Mouse (Mus musculus) CH12.LX (cell line): ENCODE results near the gene Kank4. TPM values are rescaled to one million over a fixed set of nuclear protein-coding genes. Genes with fewer than 3 reads are reported as not detected.

Experiments
- DNase-seq: peaks from one replicate; pipeline ENCODE4 v3.0.0-alpha.2; 2013; ENCODE audit errors: extremely low read depth
- H3K27ac ChIP-seq: 2 replicates; pipeline ENCODE4 v1.5.1; 2012; ENCODE audit warnings: low read depth, mild to moderate bottlenecking, control low read depth, moderate library complexity; ENCODE audit not compliant: insufficient read depth
- H3K27me3 ChIP-seq: replicated peaks from 2 replicates; pipeline ENCODE3; 2012; ENCODE audit warnings: inconsistent platforms
- H3K36me3 ChIP-seq, 2 experiments: replicated peaks in 1 of 2; 2 replicates each; pipeline versions ENCODE3 to v1.6.1; 2012; ENCODE audit warnings: inconsistent platforms in 1 of 2, low read length in 1 of 2, mild to moderate bottlenecking in 1 of 2, mixed read lengths in 1 of 2, moderate library complexity in 1 of 2; ENCODE audit not compliant: control insufficient read depth in 1 of 2, insufficient read depth in 1 of 2
- H3K4me1 ChIP-seq, 2 experiments: 2 replicates each; pipeline ENCODE4 v1.6.1; 2012; ENCODE audit warnings: inconsistent platforms in 1 of 2, moderate library complexity in 1 of 2; ENCODE audit not compliant: insufficient read depth in 2 of 2, control insufficient read depth in 1 of 2
- H3K4me2 ChIP-seq: 2 replicates; pipeline ENCODE4 v1.6.1; 2012; ENCODE audit warnings: low read depth, mild to moderate bottlenecking, control low read depth; ENCODE audit not compliant: poor library complexity, insufficient read depth, severe bottlenecking
- H3K4me3 ChIP-seq, 3 experiments: fragments of 150-350 bp in 1 of 3; sonication (generic) in 1 of 3; replicated peaks in 1 of 3; 2 replicates each; pipeline versions ENCODE3 to v1.5.1; 2011 to 2012; ENCODE audit warnings: low read depth in 2 of 3, low read length in 2 of 3, mild to moderate bottlenecking in 2 of 3, moderate library complexity in 2 of 3, control low read depth in 1 of 3, improper control_type of control experiment in 1 of 3, inconsistent platforms in 1 of 3, mixed read lengths in 1 of 3; ENCODE audit not compliant: poor library complexity in 1 of 3
- H3K79me2 ChIP-seq: replicated peaks from 2 replicates; pipeline ENCODE4 v1.6.1; 2012; ENCODE audit warnings: mild to moderate bottlenecking, moderate library complexity; ENCODE audit not compliant: control insufficient read depth, poor library complexity, insufficient read depth, severe bottlenecking; ENCODE audit errors: extremely low read depth
- H3K9ac ChIP-seq: 2 replicates; pipeline ENCODE4 v1.6.1; 2012; ENCODE audit warnings: low read depth, mild to moderate bottlenecking, control low read depth, moderate library complexity; ENCODE audit not compliant: insufficient read depth
- H3K9me3 ChIP-seq: replicated peaks from 2 replicates; pipeline ENCODE3; 2012; ENCODE audit warnings: low read length, inconsistent platforms, mixed read lengths
- BHLHE40 ChIP-seq: IDR thresholded peaks from 2 replicates; pipeline ENCODE4 v1.6.1; 2011; ENCODE audit warnings: mild to moderate bottlenecking, low read depth, low read length, improper control_type of control experiment
- CHD1 ChIP-seq: IDR thresholded peaks from 2 replicates; pipeline ENCODE4 v1.6.1; 2012; ENCODE audit warnings: low read depth, low read length, improper control_type of control experiment, inconsistent platforms
- CTCF ChIP-seq, 2 experiments: IDR thresholded peaks in 1 of 2; conservative IDR thresholded peaks in 1 of 2; 2 replicates each; pipeline ENCODE4 v1.5.1; 2011 to 2012; ENCODE audit warnings: low read depth in 2 of 2, low read length in 2 of 2, improper control_type of control experiment in 1 of 2, inconsistent platforms in 1 of 2, mild to moderate bottlenecking in 1 of 2, moderate library complexity in 1 of 2
- EP300 ChIP-seq: IDR thresholded peaks from 2 replicates; pipeline ENCODE4 v1.6.1; 2011; ENCODE audit warnings: low read length, improper control_type of control experiment
- HCFC1 ChIP-seq: IDR thresholded peaks from 2 replicates; pipeline ENCODE4 v1.6.1; 2012; ENCODE audit warnings: low read depth, mild to moderate bottlenecking, inconsistent platforms, low read length, improper control_type of control experiment
- JUN ChIP-seq: IDR thresholded peaks from 2 replicates; pipeline ENCODE4 v1.6.1; 2011; ENCODE audit warnings: low read depth, mild to moderate bottlenecking, low read length, improper control_type of control experiment, moderate library complexity; ENCODE audit not compliant: insufficient read depth
- JUND ChIP-seq: conservative IDR thresholded peaks from 2 replicates; pipeline ENCODE4 v1.6.1; 2011; ENCODE audit warnings: low read depth, low read length, improper control_type of control experiment
- KAT2A ChIP-seq: IDR thresholded peaks from 2 replicates; pipeline ENCODE4 v1.6.1; 2012; ENCODE audit warnings: low read length, improper control_type of control experiment, inconsistent platforms; ENCODE audit not compliant: insufficient replicate concordance
- MAFK ChIP-seq: IDR thresholded peaks from 2 replicates; pipeline ENCODE4 v1.6.1; 2011; ENCODE audit warnings: low read length, improper control_type of control experiment; ENCODE audit not compliant: insufficient replicate concordance
- MAZ ChIP-seq: IDR thresholded peaks from 2 replicates; pipeline ENCODE4 v1.6.1; 2012; ENCODE audit warnings: low read depth, mild to moderate bottlenecking, inconsistent platforms, low read length, improper control_type of control experiment, moderate library complexity
- MYC ChIP-seq: IDR thresholded peaks from 2 replicates; pipeline ENCODE4 v1.6.1; 2011; ENCODE audit warnings: low read depth, mild to moderate bottlenecking, improper control_type of control experiment, low read length
- NELFE ChIP-seq: IDR thresholded peaks from 2 replicates; pipeline ENCODE4 v1.6.1; 2011; ENCODE audit warnings: low read depth, low read length, improper control_type of control experiment
- PAX5 ChIP-seq: IDR thresholded peaks from 2 replicates; pipeline ENCODE4 v1.6.1; 2012; ENCODE audit warnings: low read length, inconsistent platforms, mixed read lengths
- POLR2A ChIP-seq: IDR thresholded peaks from 2 replicates; pipeline ENCODE4 v1.6.1; 2011; ENCODE audit warnings: low read depth, mild to moderate bottlenecking, improper control_type of control experiment, low read length
- POLR2AphosphoS2 ChIP-seq: IDR thresholded peaks from 2 replicates; pipeline ENCODE4 v1.6.1; 2011; ENCODE audit warnings: low read depth, low read length, improper control_type of control experiment
- RAD21 ChIP-seq: IDR thresholded peaks from 2 replicates; pipeline ENCODE4 v1.6.1; 2011; ENCODE audit warnings: low read depth, mild to moderate bottlenecking, low read length, improper control_type of control experiment, moderate library complexity
- SMC3 ChIP-seq: IDR thresholded peaks from 2 replicates; pipeline ENCODE4 v1.6.1; 2011; ENCODE audit warnings: low read depth, low read length, improper control_type of control experiment
- TCF12 ChIP-seq: IDR thresholded peaks from 2 replicates; pipeline ENCODE4 v1.6.1; 2014; ENCODE audit warnings: low read depth, mild to moderate bottlenecking, inconsistent platforms, low read length, improper control_type of control experiment
- UBTF ChIP-seq: IDR thresholded peaks from 2 replicates; pipeline ENCODE4 v1.6.1; 2012; ENCODE audit warnings: low read depth, mild to moderate bottlenecking, inconsistent platforms, low read length, improper control_type of control experiment, moderate library complexity
- USF1 ChIP-seq: IDR thresholded peaks from 2 replicates; pipeline ENCODE4 v1.6.1; 2014; ENCODE audit warnings: low read depth, mild to moderate bottlenecking, inconsistent platforms, low read length, improper control_type of control experiment
- USF2 ChIP-seq: conservative IDR thresholded peaks from 2 replicates; pipeline ENCODE4 v1.6.1; 2011; ENCODE audit warnings: low read depth, low read length, improper control_type of control experiment
- ZMIZ1 ChIP-seq: IDR thresholded peaks from 2 replicates; pipeline ENCODE4 v1.6.1; 2012; ENCODE audit warnings: low read depth, mild to moderate bottlenecking, inconsistent platforms, low read length, improper control_type of control experiment
- ZNF384 ChIP-seq: IDR thresholded peaks from 2 replicates; pipeline ENCODE4 v1.6.1; 2012; ENCODE audit warnings: low read depth, low read length, improper control_type of control experiment, inconsistent platforms
- dilution Hi-C: fragments of 300-500 bp; cut with MboI; formaldehyde crosslinking; loops from 2 replicates; pipeline ENCODE4 v1.14.3; 2020; ENCODE audit warnings: low sequenced_read_pairs; ENCODE audit not compliant: extremely low pct_unique_long_range_greater_than_20kb, extremely low pct_ligation_motif_present
- in situ Hi-C: fragments of 300-500 bp; cut with MboI; formaldehyde crosslinking; loops from 3 replicates; pipeline ENCODE4 v1.14.3; 2019; ENCODE audit warnings: low sequenced_read_pairs, low pct_ligation_motif_present, low pct_unique_long_range_greater_than_20kb, mixed read lengths
- polyA plus RNA-seq: library from polyadenylated mRNA; unstranded; fragments of >175 nt; gene quantifications from 2 replicates; pipeline ENCODE4 v1.2.1, GENCODE M21; 2012; ENCODE audit warnings: low read depth; ENCODE audit not compliant: insufficient read length
- total RNA-seq, 2 experiments: library from RNA; depleted of rRNA; stranded (reverse); fragments of 300-350 nt in 1 of 2; fragments of >200 nt in 1 of 2; gene quantifications; 2 replicates each; pipeline ENCODE4 v1.2.3; 2012 to 2014

The Kank4 gene
- total and polyA plus RNA-seq, 3 experiments = not detected

GRCm38 (mm10) chr4:98840526-98840925 lies 23.2 kb upstream of the Kank4 start:
- in situ Hi-C loops = no loop called here
- Histone ChIP-seq H3K9me3 (peaks cover 75% of the 10 kb centered on the region), H3K4me1 (no peaks in the 10 kb centered on the region), H3K27ac (no peak overlapping the region), H3K27me3 (no peaks in the 10 kb centered on the region), H3K4me3 (no peak overlapping the region), H3K36me3 (no peaks in the 10 kb centered on the region), H3K79me2 (no peaks in the 10 kb centered on the region), H3K4me2 (no peak overlapping the region), H3K9ac (no peak overlapping the region)
- dilution Hi-C loops = no loop called here
- no peak for DNase-seq
- TF ChIP-seq POLR2A (no peak), MYC (no peak), ZNF384 (no peak), MAFK (no peak), USF1 (no peak), PAX5 (no peak), JUND (no peak), CTCF (conservative IDR thresholded peaks at IDR 0.05 in 1 of 2, IDR thresholded peaks at IDR 0.05 in 1 of 2; ENCODE audit: low read depth in 2 of 2, low read length in 2 of 2) (no peak), UBTF (no peak), ZMIZ1 (no peak), USF2 (no peak), CHD1 (no peak), RAD21 (no peak), MAZ (no peak), SMC3 (no peak), TCF12 (no peak), BHLHE40 (no peak), NELFE (no peak), POLR2AphosphoS2 (no peak)

- Histone ChIP-seq H3K9ac (no peak overlapping the region), H3K4me2 (no peak overlapping the region), H3K79me2 (no peaks in the 10 kb centered on the region), H3K27ac (no peak overlapping the region), H3K4me1 (no peaks in the 10 kb centered on the region), H3K9me3 (peaks cover 74% of the 10 kb centered on the region), H3K27me3 (no peaks in the 10 kb centered on the region), H3K4me3 (no peak overlapping the region), H3K36me3 (no peaks in the 10 kb centered on the region)
- dilution Hi-C loops (no loop called here), in situ Hi-C loops (no loop called here)
- no peak for TF ChIP-seq RAD21
- no peak for TF ChIP-seq HCFC1
- no peak for TF ChIP-seq ZNF384
- no peak for TF ChIP-seq JUN
- TF ChIP-seq EP300 = no peak
- no peak for TF ChIP-seq KAT2A
- no peak for TF ChIP-seq CHD1
- no peak for TF ChIP-seq ZMIZ1
- DNase-seq = no peak
These were observed 21.6 kb upstream of the Kank4 start for GRCm38 (mm10) chr4:98838913-98839312.
